Mouse (Mus musculus) hindbrain, embryonic 14.5 days (tissue): ENCODE measurements around the gene Pced1b. TPM values are rescaled to one million over a fixed set of nuclear protein-coding genes. Genes with fewer than 3 reads are reported as not detected.

Experiments
- ATAC-seq: fragments of 200-750 bp; cut with Nextera tagmentation; 2 replicates; pipeline ENCODE4 v1.8.0; 2017; ENCODE audit warnings: moderate number of reproducible peaks, mild to moderate bottlenecking, moderate TSS enrichment, moderate library complexity; ENCODE audit not compliant: low FRiP score
- DNase-seq: peaks from one replicate; pipeline ENCODE4 v3.0.0-alpha.2; 2015; ENCODE audit warnings: low spot score
- H3K27ac ChIP-seq: fragments of 300-500 bp; sonication (generic); 2 replicates; pipeline ENCODE4 v1.5.1; 2014; ENCODE audit warnings: mild to moderate bottlenecking, moderate library complexity
- H3K27me3 ChIP-seq: fragments of 300-500 bp; sonication (generic); 2 replicates; pipeline ENCODE4 v1.6.1; 2014; ENCODE audit warnings: mild to moderate bottlenecking, low read length, mixed read lengths; ENCODE audit not compliant: control insufficient read depth, insufficient read depth
- H3K36me3 ChIP-seq: fragments of 300-500 bp; sonication (generic); replicated peaks from 2 replicates; pipeline ENCODE4 v1.6.1; 2014; ENCODE audit not compliant: control insufficient read depth, insufficient read depth
- H3K4me1 ChIP-seq: fragments of 300-500 bp; sonication (generic); replicated peaks from 2 replicates; pipeline ENCODE4 v1.6.1; 2014; ENCODE audit warnings: antibody characterized with exemption, low read length, mixed read lengths; ENCODE audit not compliant: control insufficient read depth, insufficient read depth
- H3K4me2 ChIP-seq: fragments of 300-500 bp; sonication (generic); replicated peaks from 2 replicates; pipeline ENCODE4 v1.6.1; 2014; ENCODE audit warnings: mild to moderate bottlenecking, moderate library complexity
- H3K4me3 ChIP-seq: fragments of 300-500 bp; sonication (generic); replicated peaks from 2 replicates; pipeline ENCODE4 v1.5.1; 2014; ENCODE audit warnings: mild to moderate bottlenecking, low read length
- H3K9ac ChIP-seq: fragments of 300-500 bp; sonication (generic); 2 replicates; pipeline ENCODE4 v1.6.1; 2014
- H3K9me3 ChIP-seq: fragments of 300-500 bp; sonication (generic); 2 replicates; pipeline ENCODE4 v1.6.1; 2016; ENCODE audit warnings: low read length; ENCODE audit not compliant: control insufficient read depth
- WGBS: fragments of 180-500 bp; shearing (Covaris S2); extraction: QIAGEN DNeasy Blood & Tissue Kit; methylation state at CpG from one replicate; pipeline ENCODE4 v1.1.7; 2014; 5-methylcytosine and 5-hydroxymethylcytosine counted together
- polyA plus RNA-seq: library from polyadenylated mRNA; unstranded; fragments of >200 nt; fragmentation: Nextera tagmentation; extraction: Ambion mirVana; gene quantifications from 2 replicates; pipeline ENCODE4 v1.2.1, GENCODE M21; 2014

The Pced1b gene
- polyA plus RNA-seq, 1 experiment from 2014 or later = 5.8 TPM

- H3K9ac ChIP-seq = no peak overlapping the region
- H3K9me3 ChIP-seq = no peaks in the 10 kb centered on the region
- ATAC-seq (no peak), DNase-seq (no peak)
- no peak overlapping the region for H3K4me3 ChIP-seq
- H3K36me3 ChIP-seq = no peaks in the 10 kb centered on the region
- H3K27me3 ChIP-seq = no peaks in the 10 kb centered on the region
- no peak overlapping the region for H3K27ac ChIP-seq
- no peak overlapping the region for H3K4me2 ChIP-seq
- 86% methylated on average over 11 of the region's 11 CpGs for WGBS
- no peaks in the 10 kb centered on the region for H3K4me1 ChIP-seq
Measured at GRCm38 (mm10) chr15:97229494-97230077, 17.3 kb upstream of the Pced1b start.

DNA sequence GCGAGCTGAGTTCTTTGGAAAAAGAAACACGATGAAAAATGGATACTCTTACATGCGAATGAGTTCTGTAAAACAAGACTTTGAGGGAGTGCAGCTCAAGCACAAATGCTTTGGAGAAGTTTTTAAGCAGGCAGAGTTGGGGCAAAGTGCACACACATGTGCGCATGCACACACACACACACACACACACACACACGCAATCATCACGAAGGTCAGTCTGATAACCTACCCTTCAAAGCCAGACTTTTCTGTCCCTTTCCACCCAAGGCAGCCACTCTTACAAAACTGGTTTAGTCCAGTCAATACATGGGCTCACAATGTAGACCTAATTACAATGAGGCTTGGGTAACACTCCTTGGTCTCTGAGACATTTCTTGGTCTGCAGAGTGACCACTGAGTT lies 12.8 kb upstream of the Pced1b start:
- no peaks in the 10 kb centered on the region for H3K27me3 ChIP-seq
- no peak for DNase-seq
- H3K4me1 ChIP-seq = no peaks in the 10 kb centered on the region
- no peak overlapping the region for H3K4me3 ChIP-seq
- no peaks in the 10 kb centered on the region for H3K36me3 ChIP-seq
- WGBS = 95% methylated on average over 6 of the region's 6 CpGs
- no peak overlapping the region for H3K4me2 ChIP-seq
- no peaks in the 10 kb centered on the region for H3K9me3 ChIP-seq
- H3K9ac ChIP-seq = no peak overlapping the region
- H3K27ac ChIP-seq = no peak overlapping the region
- no peak for ATAC-seq

DNA sequence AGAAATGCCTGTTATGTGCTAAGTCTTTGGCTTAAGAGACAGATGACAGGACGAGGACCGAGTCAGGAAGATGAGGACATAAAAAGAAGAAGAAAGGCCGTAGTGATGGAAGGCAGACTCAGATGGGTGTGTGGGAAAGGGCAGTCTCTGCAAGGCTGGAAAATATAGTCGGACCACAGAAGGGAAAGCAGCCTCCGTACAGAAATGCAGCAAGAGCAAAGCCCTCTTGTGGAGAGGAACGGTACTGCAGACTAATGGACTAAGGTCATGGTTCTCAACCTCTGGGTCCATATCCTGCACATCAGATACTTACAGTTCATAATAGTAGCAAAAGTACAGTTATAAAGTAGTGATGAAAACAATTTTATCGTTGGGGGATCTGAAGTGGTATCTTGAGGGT lies 11.7 kb upstream of the Pced1b start:
- Histone ChIP-seq H3K4me1 (no peaks in the 10 kb centered on the region), H3K27me3 (no peaks in the 10 kb centered on the region), H3K36me3 (no peaks in the 10 kb centered on the region), H3K9ac (no peak overlapping the region), H3K4me3 (no peak overlapping the region), H3K4me2 (no peak overlapping the region), H3K27ac (no peak overlapping the region), H3K9me3 (no peaks in the 10 kb centered on the region)
- 29% methylated on average over 7 of the region's 7 CpGs for WGBS
- peak; percentile 74 for DNase-seq
- no peak for ATAC-seq

- H3K36me3 ChIP-seq = no peaks in the 10 kb centered on the region
- no peaks in the 10 kb centered on the region for H3K27me3 ChIP-seq
- no peak overlapping the region for H3K27ac ChIP-seq
- no peak overlapping the region for H3K9ac ChIP-seq
- 56% methylated on average over 9 of the region's 9 CpGs for WGBS
- H3K4me3 ChIP-seq = no peak overlapping the region
- DNase-seq (no peak), ATAC-seq (no peak)
- H3K9me3 ChIP-seq = no peaks in the 10 kb centered on the region
- H3K4me2 ChIP-seq = no peak overlapping the region
- H3K4me1 ChIP-seq = no peaks in the 10 kb centered on the region
Measured at GRCm38 (mm10) chr15:97236943-97237342, 10.0 kb upstream of the Pced1b start.

DNA sequence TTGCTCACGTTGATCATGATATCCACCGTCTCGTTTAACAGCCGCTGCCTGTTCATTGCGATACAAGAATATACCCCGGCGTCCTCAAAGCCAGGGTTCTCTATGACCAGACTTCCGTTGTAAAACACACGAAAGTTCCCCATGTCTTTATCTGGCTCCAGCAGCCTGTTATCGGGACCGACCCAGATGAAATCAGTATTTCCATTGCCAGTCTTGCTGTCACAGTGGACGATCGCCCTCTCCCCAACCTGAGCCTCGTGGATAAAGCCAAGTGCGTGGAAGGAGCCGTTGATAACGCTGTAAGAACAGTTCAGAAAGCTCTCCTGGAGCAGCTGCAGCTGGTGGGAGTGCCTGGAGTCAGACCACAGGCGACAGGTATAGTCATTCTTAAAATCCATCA lies 1.5 kb upstream of the Pced1b start:
- Histone ChIP-seq H3K9me3 (no peaks in the 10 kb centered on the region), H3K27me3 (0 out of 2 replicates have a peak, but pooled peaks cover 8% of the 10 kb centered on the region), H3K4me1 (peaks cover 16% of the 10 kb centered on the region), H3K9ac (no peak overlapping the region), H3K27ac (no peak overlapping the region), H3K36me3 (no peaks in the 10 kb centered on the region), H3K4me2 (peak overlapping the region; percentile 66; the same call in 1 of the 2 replicates), H3K4me3 (no peak overlapping the region)
- DNase-seq = no peak
- ATAC-seq = no peak
- WGBS = 87% methylated on average over 18 of the region's 18 CpGs

- ATAC-seq (no peak), DNase-seq (no peak)
- Histone ChIP-seq H3K27me3 (0 out of 2 replicates have a peak, but pooled peaks cover 8% of the 10 kb centered on the region), H3K4me1 (peaks cover 16% of the 10 kb centered on the region), H3K9ac (no peak overlapping the region; the same call in 1 of the 2 replicates), H3K4me2 (peak overlapping the region; percentile 66), H3K9me3 (no peaks in the 10 kb centered on the region), H3K36me3 (no peaks in the 10 kb centered on the region), H3K27ac (no peak overlapping the region), H3K4me3 (peak overlapping the region; percentile 77)
- 28% methylated on average over 14 of the region's 14 CpGs for WGBS
Measured at GRCm38 (mm10) chr15:97246256-97246655, 651 bp upstream of the Pced1b start.

- Histone ChIP-seq H3K4me3 (peak overlapping the region; percentile 77), H3K4me2 (peak overlapping the region; percentile 66), H3K27me3 (0 out of 2 replicates have a peak, but pooled peaks cover 8% of the 10 kb centered on the region), H3K9ac (peak overlapping the region; percentile 91), H3K9me3 (no peaks in the 10 kb centered on the region), H3K4me1 (peaks cover 16% of the 10 kb centered on the region), H3K36me3 (no peaks in the 10 kb centered on the region), H3K27ac (peak overlapping the region; percentile 81)
- ATAC-seq = 0 out of 2 replicates have a peak, but pooled peaks have one; percentile 25
- DNase-seq = peak; percentile 39
- WGBS = 1% methylated on average over 14 of the region's 14 CpGs
Measured at GRCm38 (mm10) chr15:97247791-97248161, 869 bp downstream of the Pced1b start.

- ATAC-seq (no peak), DNase-seq (no peak)
- H3K9me3 ChIP-seq = no peaks in the 10 kb centered on the region
- peak overlapping the region; percentile 77 for H3K4me3 ChIP-seq
- peak overlapping the region; percentile 91 for H3K9ac ChIP-seq
- H3K27ac ChIP-seq = no peak overlapping the region
- peaks cover 16% of the 10 kb centered on the region for H3K4me1 ChIP-seq
- peak overlapping the region; percentile 66 for H3K4me2 ChIP-seq
- H3K27me3 ChIP-seq = 0 out of 2 replicates have a peak, but pooled peaks cover 8% of the 10 kb centered on the region
- no peaks in the 10 kb centered on the region for H3K36me3 ChIP-seq
- WGBS = 55% methylated on average over 8 of the region's 8 CpGs
Measured at GRCm38 (mm10) chr15:97248296-97248695, 1.4 kb downstream of the Pced1b start.

DNA sequence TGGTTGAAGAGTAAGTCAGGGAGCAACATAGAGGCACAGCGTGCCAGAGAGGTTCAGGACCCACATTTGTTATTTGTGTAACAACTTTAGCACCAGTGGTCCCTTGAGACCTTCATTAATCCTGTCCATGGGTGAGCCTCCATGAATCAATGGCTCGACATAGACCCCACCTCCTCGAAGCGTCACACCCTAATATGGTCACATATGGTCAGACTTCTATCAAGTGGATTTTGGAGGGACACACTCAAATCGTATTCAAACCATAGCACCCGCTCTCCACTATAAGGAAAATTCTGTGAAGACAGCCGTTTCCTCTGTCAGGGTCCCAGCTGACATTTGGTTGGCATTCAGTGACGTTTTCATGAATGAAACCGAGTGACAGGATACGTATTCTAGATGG lies 2.4 kb downstream of the Pced1b start:
- Histone ChIP-seq H3K27ac (no peak overlapping the region), H3K4me1 (peaks cover 12% of the 10 kb centered on the region), H3K4me3 (no peak overlapping the region), H3K4me2 (no peak overlapping the region), H3K9me3 (no peaks in the 10 kb centered on the region), H3K27me3 (0 out of 2 replicates have a peak, but pooled peaks cover 8% of the 10 kb centered on the region), H3K9ac (no peak overlapping the region), H3K36me3 (no peaks in the 10 kb centered on the region)
- DNase-seq (no peak), ATAC-seq (no peak)
- 94% methylated on average over 10 of the region's 10 CpGs for whole genome bisulfite sequencing
